Mouse (Mus musculus) megakaryocyte, embryonic 14.5 days (primary cell): ENCODE measurements around the gene Thap4.

Source experiments
- FLI1 ChIP-seq: IDR thresholded peaks from 2 replicates; pipeline ENCODE4 v1.6.1; 2012; ENCODE audit warnings: low read length, inconsistent platforms, mixed read lengths
- GATA1 ChIP-seq: IDR thresholded peaks from 3 replicates; pipeline ENCODE4 v1.6.1; 2012; ENCODE audit warnings: mixed read lengths, low read length, inconsistent platforms, borderline replicate concordance

DNA sequence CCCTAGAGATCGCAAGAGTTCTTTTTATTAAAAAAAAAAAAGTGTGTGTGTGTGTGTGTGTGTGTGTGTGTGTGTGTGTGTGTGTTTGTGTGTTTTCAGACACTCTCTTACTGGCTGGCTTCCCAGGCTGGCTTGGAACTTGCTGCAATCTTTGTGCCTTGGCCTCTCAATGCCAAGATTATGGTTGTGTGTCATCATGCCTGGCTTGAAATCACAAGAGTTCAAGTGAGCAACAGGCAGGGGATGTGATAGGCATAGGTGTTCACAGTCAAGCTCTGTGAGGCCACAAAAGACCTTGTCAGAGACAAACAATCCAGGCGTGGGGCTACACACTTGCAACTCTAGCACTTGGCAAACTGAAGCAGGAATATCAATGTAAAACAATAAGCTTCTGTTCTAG, 76.3 kb downstream of the Thap4 start:
- no peak for TF ChIP-seq GATA1
- TF ChIP-seq FLI1, result no peak
